Mouse (Mus musculus): ENCODE measurements at regions not wholly inside any gene's neighbourhood (a gene's known extent, or its start where the extent isn't known, plus 50 kb on each side); places are given as distances from the start of the nearest gene placed in this dataset.
"Not testable (repeated sequence)": the region's sequence is repeated elsewhere in the genome, so short reads cannot be mapped to it uniquely, and the experiment has no call there.

GRCm38 (mm10) chr4:64432097-64432496 lies 385.3 kb upstream of the Tnc start:
- no peak for DNase-seq (ENCODE audit: extremely low spot score in 1 of 2, low spot score in 1 of 2)

- no peak for DNase-seq (ENCODE audit: extremely low spot score in 1 of 2, low spot score in 1 of 2)
These were observed 391.2 kb upstream of the Tnc start for GRCm38 (mm10) chr4:64437744-64438594.

- no peak for DNase-seq (ENCODE audit: extremely low spot score in 1 of 2, low spot score in 1 of 2)
These were observed 404.6 kb upstream of the Tnc start for GRCm38 (mm10) chr4:64451442-64451841.

- DNase-seq (ENCODE audit: extremely low spot score in 1 of 2, low spot score in 1 of 2) = no peak
These were observed 405.1 kb upstream of the Tnc start for GRCm38 (mm10) chr4:64451946-64452345.

- peak in 1 of 2 experiments; percentile 51 for DNase-seq (ENCODE audit: extremely low spot score in 1 of 2, low spot score in 1 of 2)
These were observed 445.6 kb upstream of the Tnc start for GRCm38 (mm10) chr4:64492260-64492962.

- DNase-seq (ENCODE audit: extremely low spot score in 1 of 2, low spot score in 1 of 2) = not testable (repeated sequence)
These were observed 450.9 kb upstream of the Tnc start for GRCm38 (mm10) chr4:64497759-64498158.

GRCm38 (mm10) chr4:64500635-64501395 lies 454.0 kb upstream of the Tnc start:
- no peak for DNase-seq (ENCODE audit: extremely low spot score in 1 of 2, low spot score in 1 of 2)

- peak in 1 of 2 experiments; percentile 52 for DNase-seq (ENCODE audit: extremely low spot score in 1 of 2, low spot score in 1 of 2)
These were observed 475.1 kb upstream of the Tnc start for GRCm38 (mm10) chr4:64521883-64522282.

- DNase-seq (ENCODE audit: extremely low spot score in 1 of 2, low spot score in 1 of 2) = no peak
These were observed 481.0 kb upstream of the Tnc start for GRCm38 (mm10) chr4:64527724-64528332.

- DNase-seq (ENCODE audit: extremely low spot score in 1 of 2, low spot score in 1 of 2) = peak in 1 of 2 experiments; percentile 68
These were observed 483.8 kb upstream of the Tnc start for GRCm38 (mm10) chr4:64530585-64530984.

GRCm38 (mm10) chr4:64533019-64533418 lies 486.2 kb upstream of the Tnc start:
- peak in 1 of 2 experiments; percentile 44 for DNase-seq (ENCODE audit: extremely low spot score in 1 of 2, low spot score in 1 of 2)

- no peak for DNase-seq (ENCODE audit: extremely low spot score in 1 of 2, low spot score in 1 of 2)
These were observed 488.9 kb upstream of the Tnc start for GRCm38 (mm10) chr4:64535554-64536253.

- DNase-seq (ENCODE audit: extremely low spot score in 1 of 2, low spot score in 1 of 2) = no peak
These were observed 491.2 kb upstream of the Tnc start for GRCm38 (mm10) chr4:64538009-64538408.

GRCm38 (mm10) chr4:64544576-64545185 lies 497.9 kb upstream of the Tnc start:
- no peak for DNase-seq (ENCODE audit: extremely low spot score in 1 of 2, low spot score in 1 of 2)

- DNase-seq (ENCODE audit: extremely low spot score in 1 of 2, low spot score in 1 of 2) = no peak
These were observed 499.6 kb upstream of the Tnc start for GRCm38 (mm10) chr4:64546386-64546785.

- no peak for DNase-seq (ENCODE audit: extremely low spot score in 1 of 2, low spot score in 1 of 2)
These were observed 515.7 kb upstream of the Tnc start for GRCm38 (mm10) chr4:64562511-64562910.

GRCm38 (mm10) chr4:64563996-64564395 lies 517.2 kb upstream of the Tnc start:
- DNase-seq (ENCODE audit: extremely low spot score in 1 of 2, low spot score in 1 of 2) = no peak

GRCm38 (mm10) chr4:64570666-64571065 lies 523.9 kb upstream of the Tnc start:
- DNase-seq (ENCODE audit: extremely low spot score in 1 of 2, low spot score in 1 of 2) = no peak

GRCm38 (mm10) chr4:64575901-64576300 lies 529.1 kb upstream of the Tnc start:
- no peak for DNase-seq (ENCODE audit: extremely low spot score in 1 of 2, low spot score in 1 of 2)

All from frontal cortex, adult 2 months (tissue).